Mouse (Mus musculus) cerebellum, adult 2 months (tissue): ENCODE measurements around the gene Add3.

ENCODE experiments used
- CTCF ChIP-seq: fragments of 200-500 bp; IDR thresholded peaks from 2 replicates; pipeline ENCODE4 v1.5.1; 2011; ENCODE audit warnings: low read depth, mild to moderate bottlenecking, control low read depth, low read length, moderate library complexity, borderline replicate concordance; ENCODE audit not compliant: insufficient read depth
- POLR2A ChIP-seq: fragments of 200-500 bp; IDR thresholded peaks from 2 replicates; pipeline ENCODE4 v1.6.1; 2011; ENCODE audit warnings: low read length, control low read depth, borderline replicate concordance; ENCODE audit not compliant: insufficient read depth

- no peak for TF ChIP-seq CTCF
- TF ChIP-seq POLR2A = no peak
Observed at GRCm38 (mm10) chr19:53243956-53244355, 103.7 kb downstream of the Add3 start.
